Mouse (Mus musculus) heart, postnatal 14 days (tissue): Measurements from ENCODE around the gene Tbpl1. TPM values are rescaled to one million over a fixed set of nuclear protein-coding genes. Genes with fewer than 3 reads are reported as not detected.

Source experiments
- DNase-seq, 2 experiments: peaks; one replicate each; pipeline ENCODE4 v3.0.0; 2021 to 2022
- intact Hi-C: fragments of 180-260 bp; cut with DNase I; formaldehyde crosslinking; loops from one replicate; pipeline ENCODE4 v1.15.1; 2025
- total RNA-seq, 2 experiments: library from RNA; stranded (reverse); gene quantifications; 2 replicates each; pipeline ENCODE4 v1.2.3; 2021

Gene Tbpl1
- total RNA-seq, 2 experiments from 2014 or later = 21.8 to 24.2 TPM

- peak; percentile 53 to 76 for DNase-seq
- intact Hi-C loops = loop anchor here (2.0 to 5.0 kb wide), 4 partner anchors 62 to 137 kb away; partner anchors contain the start of gene Slc2a12
Measured at GRCm38 (mm10) chr10:22714520-22714919, 17.2 kb downstream of the Tbpl1 start.

GRCm38 (mm10) chr10:22712955-22713354 lies 18.8 kb downstream of the Tbpl1 start:
- no peak for DNase-seq
- intact Hi-C loops = loop anchor here (5.0 kb wide), 1 partner anchor 136 kb away; no protein-coding TSS in a partner anchor

- no peak for DNase-seq
- intact Hi-C loops = loop anchor here (5.0 kb wide), 1 partner anchor 133 kb away; no protein-coding TSS in a partner anchor
Measured at GRCm38 (mm10) chr10:22710173-22710777, 21.5 kb downstream of the Tbpl1 start.

GRCm38 (mm10) chr10:22708190-22708843 lies 23.4 kb downstream of the Tbpl1 start:
- intact Hi-C loops = no loop called here
- no peak for DNase-seq

GRCm38 (mm10) chr10:22703844-22704243 lies 27.9 kb downstream of the Tbpl1 start:
- intact Hi-C loops = no loop called here
- no peak for DNase-seq

- intact Hi-C loops = no loop called here
- DNase-seq = no peak
Measured at GRCm38 (mm10) chr10:22701485-22702315, 30.0 kb downstream of the Tbpl1 start.

- no peak for DNase-seq
- intact Hi-C loops = no loop called here
Measured at GRCm38 (mm10) chr10:22700773-22701172, 31.0 kb downstream of the Tbpl1 start.

- intact Hi-C loops = no loop called here
- DNase-seq = peak in 1 of 2 experiments; percentile 21
Measured at GRCm38 (mm10) chr10:22699487-22700335, 32.0 kb downstream of the Tbpl1 start.

GRCm38 (mm10) chr10:22698158-22698953 lies 33.4 kb downstream of the Tbpl1 start:
- intact Hi-C loops = no loop called here
- DNase-seq = no peak

GRCm38 (mm10) chr10:22696864-22697263 lies 34.9 kb downstream of the Tbpl1 start:
- intact Hi-C loops = no loop called here
- no peak for DNase-seq

- DNase-seq = no peak
- intact Hi-C loops = no loop called here
Measured at GRCm38 (mm10) chr10:22696236-22696635, 35.5 kb downstream of the Tbpl1 start.

- DNase-seq = no peak
- intact Hi-C loops = no loop called here
Measured at GRCm38 (mm10) chr10:22675848-22676630, 55.7 kb downstream of the Tbpl1 start.

- intact Hi-C loops = no loop called here
- no peak for DNase-seq
Measured at GRCm38 (mm10) chr10:22674176-22674575, 57.6 kb downstream of the Tbpl1 start.

GRCm38 (mm10) chr10:22668509-22668908 lies 63.2 kb downstream of the Tbpl1 start:
- DNase-seq = no peak
- intact Hi-C loops = no loop called here

- intact Hi-C loops = no loop called here
- DNase-seq = no peak
Measured at GRCm38 (mm10) chr10:22660286-22661000, 71.3 kb downstream of the Tbpl1 start.

GRCm38 (mm10) chr10:22659386-22659725 lies 72.4 kb downstream of the Tbpl1 start:
- no peak for DNase-seq
- intact Hi-C loops = no loop called here

- intact Hi-C loops = no loop called here
- DNase-seq = peak; percentile 37 to 46
Measured at GRCm38 (mm10) chr10:22658534-22659385, 73.0 kb downstream of the Tbpl1 start.
